Mouse (Mus musculus) heart, postnatal 0 days (tissue): ENCODE measurements around the gene Rbfox1. TPM values are rescaled to one million over a fixed set of nuclear protein-coding genes. Genes with fewer than 3 reads are reported as not detected.

Experiments used
- ATAC-seq: fragments of 200-750 bp; cut with Nextera tagmentation; 2 replicates; pipeline ENCODE4 v1.8.0; 2017; ENCODE audit warnings: low read depth, moderate number of reproducible peaks, moderate library complexity; ENCODE audit not compliant: insufficient read depth
- DNase-seq: peaks from one replicate; pipeline ENCODE4 v3.0.0-alpha.2; 2016; ENCODE audit warnings: low spot score
- H3K27ac ChIP-seq: fragments of 300-500 bp; sonication (generic); 2 replicates; pipeline ENCODE4 v1.5.1; 2014; ENCODE audit warnings: low read depth, mild to moderate bottlenecking
- H3K27me3 ChIP-seq: fragments of 300-500 bp; sonication (generic); 2 replicates; pipeline ENCODE4 v1.6.1; 2014; ENCODE audit warnings: low read length, mixed read lengths; ENCODE audit not compliant: control insufficient read depth, insufficient read depth
- H3K36me3 ChIP-seq: fragments of 300-500 bp; sonication (generic); replicated peaks from 2 replicates; pipeline ENCODE4 v1.6.1; 2014; ENCODE audit warnings: low read length, mixed read lengths; ENCODE audit not compliant: control insufficient read depth, insufficient read depth
- H3K4me1 ChIP-seq: fragments of 300-500 bp; sonication (generic); 2 replicates; pipeline ENCODE4 v1.6.1; 2014; ENCODE audit warnings: antibody characterized with exemption; ENCODE audit not compliant: control insufficient read depth, insufficient read depth
- H3K4me2 ChIP-seq: fragments of 300-500 bp; sonication (generic); 2 replicates; pipeline ENCODE4 v1.6.1; 2014; ENCODE audit warnings: low read depth, mild to moderate bottlenecking, low read length, moderate library complexity
- H3K4me3 ChIP-seq: fragments of 300-500 bp; sonication (generic); 2 replicates; pipeline ENCODE4 v1.5.1; 2014; ENCODE audit warnings: low read depth, low read length
- H3K9ac ChIP-seq: fragments of 300-500 bp; sonication (generic); replicated peaks from 2 replicates; pipeline ENCODE4 v1.6.1; 2014; ENCODE audit warnings: low read depth, low read length, mixed read lengths
- H3K9me3 ChIP-seq: fragments of 300-500 bp; sonication (generic); replicated peaks from 2 replicates; pipeline ENCODE4 v1.6.1; 2016; ENCODE audit warnings: low read length; ENCODE audit not compliant: control insufficient read depth
- CTCF ChIP-seq: IDR thresholded peaks from 2 replicates; pipeline ENCODE4 v1.5.1; 2016; ENCODE audit warnings: antibody characterized with exemption, control low read depth, low read depth
- EP300 ChIP-seq: IDR thresholded peaks from 2 replicates; pipeline ENCODE4 v1.6.1; 2016; ENCODE audit warnings: antibody characterized with exemption, low read depth
- WGBS: fragments of 180-500 bp; shearing (Covaris S2); extraction: QIAGEN DNeasy Blood & Tissue Kit; methylation state at CpG from one replicate; pipeline ENCODE4 v1.1.7; 2014; 5-methylcytosine and 5-hydroxymethylcytosine counted together
- polyA plus RNA-seq: library from polyadenylated mRNA; unstranded; fragments of >200 nt; fragmentation: Nextera tagmentation; extraction: Ambion mirVana; gene quantifications from 2 replicates; pipeline ENCODE4 v1.2.1, GENCODE M21; 2015
- total RNA-seq: library from RNA; depleted of rRNA; stranded (reverse); fragments of >200 nt; gene quantifications from 2 replicates; pipeline ENCODE4 v1.2.3, GENCODE M21; 2014; ENCODE audit warnings: low replicate concordance

The Rbfox1 gene
- total and polyA plus RNA-seq, 2 experiments from 2014 or later: 6.0 to 15.3 TPM

- H3K27ac ChIP-seq: peak overlapping the region; percentile 88; the same call in 1 of the 2 replicates
- WGBS: 89% methylated on average over 8 of the region's 8 CpGs
- H3K36me3 ChIP-seq: no peaks in the 10 kb centered on the region
- no peak for TF ChIP-seq CTCF
- TF ChIP-seq EP300: no peak
- no peaks in the 10 kb centered on the region for H3K9me3 ChIP-seq
- H3K4me2 ChIP-seq: no peak overlapping the region
- H3K4me3 ChIP-seq: no peak overlapping the region
- ATAC-seq (no peak), DNase-seq (no peak)
- H3K9ac ChIP-seq: no peak overlapping the region
- H3K27me3 ChIP-seq: no peaks in the 10 kb centered on the region
- peaks cover 41% of the 10 kb centered on the region for H3K4me1 ChIP-seq
These were observed 1213.0 kb downstream of the Rbfox1 start for GRCm38 (mm10) chr16:7097951-7098710.

- Histone ChIP-seq H3K9me3 (no peaks in the 10 kb centered on the region), H3K27me3 (no peaks in the 10 kb centered on the region), H3K9ac (no peak overlapping the region), H3K36me3 (no peaks in the 10 kb centered on the region), H3K27ac (peak overlapping the region; percentile 88), H3K4me3 (no peak overlapping the region), H3K4me1 (peaks cover 50% of the 10 kb centered on the region), H3K4me2 (peak overlapping the region; percentile 7; the same call in 1 of the 2 replicates)
- TF ChIP-seq EP300 (peak; percentile 100), CTCF (no peak)
- DNase-seq (peak; percentile 97), ATAC-seq (peak; percentile 94)
- WGBS: 18% methylated on average over 11 of the region's 11 CpGs
These were observed 1214.5 kb downstream of the Rbfox1 start for GRCm38 (mm10) chr16:7099506-7100300.

- H3K36me3 ChIP-seq: no peaks in the 10 kb centered on the region
- no peak overlapping the region for H3K4me2 ChIP-seq
- peak overlapping the region; percentile 22 for H3K27ac ChIP-seq
- no peak overlapping the region for H3K4me3 ChIP-seq
- WGBS: 54% methylated on average over 1 of the region's 1 CpGs
- no peaks in the 10 kb centered on the region for H3K27me3 ChIP-seq
- H3K4me1 ChIP-seq: peaks cover 42% of the 10 kb centered on the region
- TF ChIP-seq EP300 (no peak), CTCF (no peak)
- DNase-seq (no peak), ATAC-seq (no peak)
- H3K9ac ChIP-seq: no peak overlapping the region
- no peaks in the 10 kb centered on the region for H3K9me3 ChIP-seq
These were observed 1217.3 kb downstream of the Rbfox1 start for GRCm38 (mm10) chr16:7102486-7102885.

GRCm38 (mm10) chr16:7103301-7103700, 1218.1 kb downstream of the Rbfox1 start:
- Histone ChIP-seq H3K4me1 (peaks cover 41% of the 10 kb centered on the region), H3K9me3 (no peaks in the 10 kb centered on the region), H3K9ac (no peak overlapping the region), H3K4me2 (no peak overlapping the region), H3K36me3 (no peaks in the 10 kb centered on the region), H3K27ac (no peak overlapping the region), H3K4me3 (no peak overlapping the region), H3K27me3 (no peaks in the 10 kb centered on the region)
- TF ChIP-seq EP300 (no peak), CTCF (no peak)
- 77% methylated on average over 5 of the region's 5 CpGs for WGBS
- ATAC-seq (no peak), DNase-seq (no peak)

- no peaks in the 10 kb centered on the region for H3K36me3 ChIP-seq
- peaks cover 20% of the 10 kb centered on the region for H3K4me1 ChIP-seq
- 91% methylated on average over 5 of the region's 5 CpGs for WGBS
- ATAC-seq (no peak), DNase-seq (no peak)
- no peak overlapping the region for H3K4me3 ChIP-seq
- no peaks in the 10 kb centered on the region for H3K9me3 ChIP-seq
- no peak overlapping the region for H3K9ac ChIP-seq
- TF ChIP-seq CTCF (no peak), EP300 (no peak)
- H3K27ac ChIP-seq: no peak overlapping the region
- H3K4me2 ChIP-seq: no peak overlapping the region
- H3K27me3 ChIP-seq: no peaks in the 10 kb centered on the region
These were observed 1221.4 kb downstream of the Rbfox1 start for GRCm38 (mm10) chr16:7106450-7107015.
